Mouse (Mus musculus) adrenal gland, adult 2 months (tissue): Measurements from ENCODE around the gene Cux1. TPM values are rescaled to one million over a fixed set of nuclear protein-coding genes. Genes with fewer than 3 reads are reported as not detected.

Experiments used
- DNase-seq: peaks from one replicate; pipeline ENCODE4 v3.0.0; 2021
- microRNA-seq, 2 experiments: library from miRNA; unstranded; fragments of <30 nt; microRNA quantifications; one replicate each; pipeline ENCODE4 v1.2.0; 2021
- polyA plus RNA-seq: library from polyadenylated mRNA; depleted of rRNA; stranded (reverse); fragments of >200 nt; gene quantifications from 2 replicates; pipeline ENCODE4 v1.2.3, GENCODE M21; 2012; rRNA removed
- total RNA-seq, 2 experiments: library from RNA; stranded (reverse); gene quantifications; 2 replicates each; pipeline ENCODE4 v1.2.3; 2021

Cux1 gene
- total and polyA plus RNA-seq, 3 experiments, result 52.3 to 105 (median 101) TPM

- DNase-seq, result peak; percentile 26
Observed at GRCm38 (mm10) chr5:136199526-136199925, 367.8 kb downstream of the Cux1 start.

GRCm38 (mm10) chr5:136198474-136199391 lies 368.6 kb downstream of the Cux1 start, which contains the start of gene Prkrip1:
Prkrip1 (minus strand) TSS chr5:136198963.
- peak; percentile 95 for DNase-seq

Small RNA genes within 50 kb of the gene (microRNA-seq; reads per million reads assigned to microRNA genes)
- gene Mir721, result 0 reads per million in 2 experiments

Other genes starting within 250 kb of the Cux1 start
- not detected for gene Myl10, start 125.7 kb upstream of the Cux1 start, total RNA-seq
- gene Myl10, start 125.7 kb upstream of the Cux1 start, polyA plus RNA-seq, result not detected in 2 replicates